Mouse (Mus musculus) limb, embryonic 11.5 days (tissue): Measurements from ENCODE around the gene Rpgrip1l. TPM values are rescaled to one million over a fixed set of nuclear protein-coding genes. Genes with fewer than 3 reads are reported as not detected.

ENCODE experiments used
- ATAC-seq: fragments of 200-750 bp; cut with Nextera tagmentation; 2 replicates; pipeline ENCODE4 v1.8.0; 2017; ENCODE audit warnings: low read depth; ENCODE audit not compliant: insufficient number of reproducible peaks, low FRiP score, low TSS enrichment
- DNase-seq: peaks from one replicate; pipeline ENCODE4 v3.0.0-alpha.2; 2015; ENCODE audit warnings: low spot score
- H3K27ac ChIP-seq: fragments of 300-500 bp; sonication (generic); replicated peaks from 2 replicates; pipeline ENCODE4 v1.5.1; 2014; ENCODE audit warnings: low read depth, mild to moderate bottlenecking, low read length
- H3K27me3 ChIP-seq: fragments of 300-500 bp; sonication (generic); 2 replicates; pipeline ENCODE4 v1.6.1; 2014; ENCODE audit warnings: mild to moderate bottlenecking, low read length, mixed read lengths; ENCODE audit not compliant: control insufficient read depth, insufficient read depth
- H3K36me3 ChIP-seq: fragments of 300-500 bp; sonication (generic); 2 replicates; pipeline ENCODE4 v1.6.1; 2014; ENCODE audit warnings: mild to moderate bottlenecking, low read length, moderate library complexity, mixed read lengths; ENCODE audit not compliant: control insufficient read depth, insufficient read depth
- H3K4me1 ChIP-seq: fragments of 300-500 bp; sonication (generic); 2 replicates; pipeline ENCODE4 v1.6.1; 2014; ENCODE audit warnings: low read length, mixed read lengths; ENCODE audit not compliant: control insufficient read depth, insufficient read depth
- H3K4me2 ChIP-seq: fragments of 300-500 bp; sonication (generic); 2 replicates; pipeline ENCODE4 v1.6.1; 2014; ENCODE audit warnings: low read depth, mild to moderate bottlenecking, moderate library complexity; ENCODE audit not compliant: severe bottlenecking
- H3K4me3 ChIP-seq: fragments of 300-500 bp; sonication (generic); 2 replicates; pipeline ENCODE4 v1.5.1; 2014; ENCODE audit warnings: low read depth, low read length
- H3K9ac ChIP-seq: fragments of 300-500 bp; sonication (generic); 2 replicates; pipeline ENCODE4 v1.6.1; 2014; ENCODE audit warnings: mild to moderate bottlenecking, low read length
- H3K9me3 ChIP-seq: fragments of 300-500 bp; sonication (generic); 2 replicates; pipeline ENCODE4 v1.6.1; 2016; ENCODE audit warnings: low read length; ENCODE audit not compliant: control insufficient read depth
- WGBS: fragments of 180-500 bp; shearing (Covaris S2); extraction: QIAGEN DNeasy Blood & Tissue Kit; methylation state at CpG from one replicate; pipeline ENCODE4 v1.1.7; 2014; 5-methylcytosine and 5-hydroxymethylcytosine counted together
- polyA plus RNA-seq: library from polyadenylated mRNA; unstranded; fragments of >200 nt; fragmentation: Nextera tagmentation; extraction: Ambion mirVana; gene quantifications from 2 replicates; pipeline ENCODE4 v1.2.1, GENCODE M21; 2014

Rpgrip1l gene
- polyA plus RNA-seq, 1 experiment from 2014 or later: 15.4 TPM

DNA sequence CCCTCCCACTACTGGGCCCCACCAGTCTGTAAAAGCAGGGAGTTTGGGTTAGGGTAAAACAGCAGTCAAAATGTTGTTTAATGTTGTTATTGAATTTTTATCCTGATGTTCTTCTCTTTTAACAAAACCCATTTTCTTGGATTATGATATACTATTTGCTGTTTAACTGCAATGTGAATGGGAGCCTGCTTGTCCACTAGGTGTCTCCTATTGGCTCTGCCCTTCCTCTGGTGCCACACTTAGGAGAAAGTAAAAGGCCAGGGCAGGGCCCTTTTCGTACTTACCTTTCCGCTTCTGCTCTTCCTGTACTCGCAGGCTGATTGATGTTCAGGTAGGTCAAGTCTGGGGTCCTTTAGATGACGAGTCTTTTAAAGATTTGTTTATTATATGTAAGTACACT is 40.8 kb upstream of the Rpgrip1l start:
- H3K9me3 ChIP-seq: no peaks in the 10 kb centered on the region
- ATAC-seq (no peak), DNase-seq (no peak)
- WGBS: 88% methylated on average over 4 of the region's 4 CpGs
- H3K4me3 ChIP-seq: no peak overlapping the region
- H3K36me3 ChIP-seq: no peaks in the 10 kb centered on the region
- H3K27ac ChIP-seq: no peak overlapping the region
- no peak overlapping the region for H3K4me2 ChIP-seq
- H3K4me1 ChIP-seq: no peaks in the 10 kb centered on the region
- H3K9ac ChIP-seq: no peak overlapping the region
- H3K27me3 ChIP-seq: no peaks in the 10 kb centered on the region

DNA sequence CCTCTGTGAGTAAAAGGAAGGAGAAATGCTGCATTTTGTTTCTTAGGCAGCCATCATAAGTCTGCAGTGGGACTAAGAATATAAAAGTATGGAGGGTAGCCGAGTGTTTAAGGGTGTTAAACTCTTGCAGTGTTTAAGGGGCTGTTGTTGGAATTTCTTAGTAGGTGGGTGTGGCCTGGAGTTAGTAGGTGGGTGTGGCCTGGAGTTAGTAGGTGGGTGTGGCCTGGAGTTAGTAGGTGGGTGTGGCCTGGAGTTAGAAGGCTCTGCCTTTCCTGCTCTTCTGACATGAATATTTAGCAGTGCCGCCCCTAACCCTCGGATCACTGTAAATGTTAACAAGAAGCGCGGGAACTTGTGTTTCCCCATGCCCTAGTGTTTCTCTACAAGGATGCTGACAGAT is 40.0 kb upstream of the Rpgrip1l start:
- no peaks in the 10 kb centered on the region for H3K36me3 ChIP-seq
- DNase-seq: no peak
- H3K9me3 ChIP-seq: no peaks in the 10 kb centered on the region
- no peaks in the 10 kb centered on the region for H3K4me1 ChIP-seq
- no peak overlapping the region for H3K27ac ChIP-seq
- no peaks in the 10 kb centered on the region for H3K27me3 ChIP-seq
- H3K4me2 ChIP-seq: no peak overlapping the region
- WGBS: 68% methylated on average over 5 of the region's 5 CpGs
- H3K9ac ChIP-seq: no peak overlapping the region
- ATAC-seq: no peak
- H3K4me3 ChIP-seq: no peak overlapping the region

DNA sequence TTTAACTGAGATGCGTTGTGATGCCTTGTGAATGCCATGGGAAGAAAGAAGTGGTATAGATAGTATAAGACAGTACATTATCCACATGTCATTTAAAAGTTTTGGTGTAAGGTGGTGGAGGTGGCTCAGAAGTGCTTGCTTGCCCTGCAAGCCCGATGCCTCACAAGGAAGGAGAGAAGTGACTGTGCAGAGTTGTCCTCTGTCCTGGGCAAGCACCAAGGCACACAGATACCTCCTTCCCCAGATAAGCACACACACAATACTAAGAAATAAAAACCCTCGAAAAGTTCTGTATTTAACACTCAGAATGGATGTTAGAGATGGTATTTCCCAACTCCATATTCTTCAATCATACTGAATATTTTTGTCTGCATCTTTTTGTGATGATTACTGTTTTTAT is 39.5 kb upstream of the Rpgrip1l start:
- Histone ChIP-seq H3K9ac (no peak overlapping the region), H3K27me3 (no peaks in the 10 kb centered on the region), H3K27ac (no peak overlapping the region), H3K9me3 (no peaks in the 10 kb centered on the region), H3K36me3 (no peaks in the 10 kb centered on the region), H3K4me3 (no peak overlapping the region), H3K4me2 (no peak overlapping the region), H3K4me1 (no peaks in the 10 kb centered on the region)
- ATAC-seq (no peak), DNase-seq (no peak)
- 88% methylated on average over 3 of the region's 3 CpGs for WGBS

DNA sequence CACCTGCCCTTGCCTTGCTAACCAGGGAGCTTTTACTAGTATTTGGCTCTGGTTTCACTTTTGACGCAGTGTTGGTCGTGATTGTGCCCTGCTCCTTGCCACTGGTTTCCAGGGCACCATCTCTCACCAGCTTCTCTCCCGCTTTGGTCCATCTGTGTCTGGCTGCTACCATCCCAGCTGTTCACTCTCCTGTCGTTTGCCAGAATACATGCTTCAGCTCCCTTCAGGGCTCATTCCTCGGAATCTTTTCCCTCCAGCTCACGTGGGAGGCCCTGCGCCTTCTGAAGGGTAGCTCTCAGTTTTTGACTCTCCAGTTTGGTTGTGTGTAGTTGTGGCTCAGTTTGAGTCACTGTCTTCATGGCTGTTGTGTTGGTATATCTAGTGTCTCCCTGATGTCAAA is 37.6 kb upstream of the Rpgrip1l start:
- H3K4me2 ChIP-seq: no peak overlapping the region
- H3K9ac ChIP-seq: no peak overlapping the region
- H3K27me3 ChIP-seq: no peaks in the 10 kb centered on the region
- H3K4me1 ChIP-seq: no peaks in the 10 kb centered on the region
- H3K4me3 ChIP-seq: no peak overlapping the region
- no peaks in the 10 kb centered on the region for H3K36me3 ChIP-seq
- no peaks in the 10 kb centered on the region for H3K9me3 ChIP-seq
- DNase-seq: no peak
- no peak for ATAC-seq
- WGBS: 74% methylated on average over 7 of the region's 7 CpGs
- no peak overlapping the region for H3K27ac ChIP-seq

DNA sequence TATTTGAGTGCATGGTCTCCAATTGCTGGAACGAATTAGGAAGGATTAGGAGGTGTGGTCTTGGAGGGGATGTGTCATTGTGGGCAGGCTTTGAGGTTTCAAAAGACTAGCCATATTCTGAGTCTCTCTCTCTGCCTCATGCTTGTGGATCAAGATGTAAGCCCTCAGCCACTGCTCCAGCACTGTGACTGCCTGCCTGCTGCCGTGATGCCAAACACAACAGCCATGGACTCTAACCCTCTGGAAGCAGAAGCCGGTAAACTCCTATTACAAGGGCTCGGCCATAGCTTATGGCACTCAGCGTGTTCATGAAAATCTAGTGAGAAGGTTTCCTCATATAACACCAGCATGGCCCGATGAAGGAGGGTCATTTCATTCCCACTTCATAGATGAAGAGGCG is 36.8 kb upstream of the Rpgrip1l start:
- no peak overlapping the region for H3K4me3 ChIP-seq
- no peak overlapping the region for H3K4me2 ChIP-seq
- WGBS: 90% methylated on average over 7 of the region's 7 CpGs
- H3K4me1 ChIP-seq: no peaks in the 10 kb centered on the region
- no peak overlapping the region for H3K27ac ChIP-seq
- no peaks in the 10 kb centered on the region for H3K36me3 ChIP-seq
- H3K9me3 ChIP-seq: no peaks in the 10 kb centered on the region
- no peak for ATAC-seq
- DNase-seq: no peak
- no peak overlapping the region for H3K9ac ChIP-seq
- no peaks in the 10 kb centered on the region for H3K27me3 ChIP-seq

DNA sequence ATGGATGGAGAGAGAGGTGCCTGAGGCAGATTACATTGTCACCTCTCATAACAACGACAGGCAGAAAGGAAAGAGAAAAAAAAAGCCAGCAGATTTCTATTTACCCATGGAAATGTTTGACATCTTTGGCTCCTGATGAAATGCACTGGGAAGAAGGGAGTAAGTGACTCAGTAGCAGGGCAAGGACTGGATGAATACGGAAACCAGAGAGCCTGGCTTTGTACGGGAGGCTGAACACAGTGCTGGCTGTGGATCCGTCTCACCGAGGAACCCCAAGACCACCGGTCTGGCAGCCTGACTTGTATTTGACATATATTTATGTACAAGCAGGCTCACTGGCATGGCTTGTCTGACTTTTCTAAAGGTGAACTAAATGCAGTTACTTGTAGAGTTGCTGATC is 34.5 kb upstream of the Rpgrip1l start:
- H3K4me3 ChIP-seq: no peak overlapping the region
- H3K27me3 ChIP-seq: no peaks in the 10 kb centered on the region
- ATAC-seq: no peak
- H3K4me2 ChIP-seq: no peak overlapping the region
- 73% methylated on average over 6 of the region's 6 CpGs for WGBS
- H3K4me1 ChIP-seq: no peaks in the 10 kb centered on the region
- no peak for DNase-seq
- H3K36me3 ChIP-seq: no peaks in the 10 kb centered on the region
- no peaks in the 10 kb centered on the region for H3K9me3 ChIP-seq
- no peak overlapping the region for H3K27ac ChIP-seq
- H3K9ac ChIP-seq: no peak overlapping the region

DNA sequence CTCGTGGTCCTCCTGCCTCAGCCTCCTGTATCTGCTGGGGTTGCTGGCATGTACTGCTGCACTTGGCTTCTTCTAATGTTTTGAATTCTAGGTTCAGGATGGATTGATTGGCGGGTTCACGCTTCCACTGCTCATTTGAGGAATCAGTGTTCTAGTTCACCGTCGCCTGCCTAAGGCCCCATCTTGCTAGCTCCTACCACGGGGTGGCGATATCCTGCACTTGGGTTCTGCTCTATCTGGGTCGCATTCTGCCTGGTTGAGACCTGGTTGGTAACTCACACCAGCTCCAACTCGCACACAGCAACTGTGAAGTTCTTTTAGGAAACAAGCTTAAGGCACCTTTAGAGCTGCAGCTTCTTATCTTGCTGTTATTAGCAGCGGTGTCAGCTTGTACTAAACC is 34.1 kb upstream of the Rpgrip1l start:
- Histone ChIP-seq H3K4me1 (no peaks in the 10 kb centered on the region), H3K4me3 (no peak overlapping the region), H3K36me3 (no peaks in the 10 kb centered on the region), H3K4me2 (no peak overlapping the region), H3K27ac (no peak overlapping the region), H3K9me3 (no peaks in the 10 kb centered on the region), H3K27me3 (no peaks in the 10 kb centered on the region), H3K9ac (no peak overlapping the region)
- DNase-seq: no peak
- ATAC-seq: no peak
- WGBS: 83% methylated on average over 10 of the region's 10 CpGs

DNA sequence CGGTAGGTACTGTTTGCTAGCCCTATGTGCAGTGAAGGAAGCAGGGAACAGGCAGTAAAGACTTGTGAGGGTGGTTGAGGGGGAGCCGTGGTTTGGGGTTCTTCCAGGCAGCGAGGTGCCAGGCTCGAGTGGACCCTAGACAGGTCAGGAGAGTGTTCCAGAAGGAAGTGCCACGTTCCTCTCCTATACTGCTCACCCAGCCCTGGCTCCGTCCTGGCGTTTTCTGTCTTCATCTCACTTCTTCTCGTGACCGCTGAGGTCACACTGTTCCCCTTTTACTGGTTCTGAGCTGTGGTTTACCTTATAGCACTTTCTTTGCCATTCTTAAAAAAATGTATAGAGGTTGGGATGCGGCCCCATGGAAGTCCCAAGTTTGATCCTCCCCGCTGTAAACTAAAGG is 31.6 kb upstream of the Rpgrip1l start:
- no peaks in the 10 kb centered on the region for H3K36me3 ChIP-seq
- DNase-seq (no peak), ATAC-seq (no peak)
- H3K4me3 ChIP-seq: no peak overlapping the region
- WGBS: 88% methylated on average over 11 of the region's 11 CpGs
- H3K9me3 ChIP-seq: no peaks in the 10 kb centered on the region
- H3K27ac ChIP-seq: no peak overlapping the region
- no peaks in the 10 kb centered on the region for H3K27me3 ChIP-seq
- no peak overlapping the region for H3K9ac ChIP-seq
- H3K4me1 ChIP-seq: no peaks in the 10 kb centered on the region
- H3K4me2 ChIP-seq: no peak overlapping the region

DNA sequence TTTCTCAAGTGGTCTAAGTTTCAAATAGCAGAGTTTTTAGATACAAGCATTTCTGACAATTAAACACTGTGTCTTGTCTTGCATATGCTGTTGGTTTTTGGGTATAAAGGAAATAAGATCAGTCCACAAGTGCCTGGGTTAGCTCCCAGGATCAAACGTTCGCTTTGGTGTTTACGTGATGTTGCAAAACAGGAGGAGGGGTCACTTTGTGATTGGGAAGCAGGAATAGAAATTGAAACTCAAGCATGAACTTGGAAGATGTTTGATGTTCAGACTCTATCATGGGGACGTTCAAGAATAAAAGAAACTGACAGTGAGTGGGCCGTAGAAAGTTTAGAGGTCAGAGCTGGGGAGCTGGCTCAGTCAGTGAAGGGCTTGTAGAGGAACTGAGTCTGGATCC is 29.7 kb upstream of the Rpgrip1l start:
- no peaks in the 10 kb centered on the region for H3K4me1 ChIP-seq
- WGBS: 81% methylated on average over 5 of the region's 5 CpGs
- DNase-seq (no peak), ATAC-seq (no peak)
- H3K27ac ChIP-seq: no peak overlapping the region
- H3K4me3 ChIP-seq: no peak overlapping the region
- H3K4me2 ChIP-seq: no peak overlapping the region
- no peaks in the 10 kb centered on the region for H3K9me3 ChIP-seq
- no peak overlapping the region for H3K9ac ChIP-seq
- H3K27me3 ChIP-seq: no peaks in the 10 kb centered on the region
- no peaks in the 10 kb centered on the region for H3K36me3 ChIP-seq
